Mouse (Mus musculus): Measurements from ENCODE around the gene Mrps7. TPM values are rescaled to one million over a fixed set of nuclear protein-coding genes. Genes with fewer than 3 reads are reported as not detected.

Gene Mrps7
- total RNA-seq, 1 experiment from 2014 or later = 89.3 TPM

DNA sequence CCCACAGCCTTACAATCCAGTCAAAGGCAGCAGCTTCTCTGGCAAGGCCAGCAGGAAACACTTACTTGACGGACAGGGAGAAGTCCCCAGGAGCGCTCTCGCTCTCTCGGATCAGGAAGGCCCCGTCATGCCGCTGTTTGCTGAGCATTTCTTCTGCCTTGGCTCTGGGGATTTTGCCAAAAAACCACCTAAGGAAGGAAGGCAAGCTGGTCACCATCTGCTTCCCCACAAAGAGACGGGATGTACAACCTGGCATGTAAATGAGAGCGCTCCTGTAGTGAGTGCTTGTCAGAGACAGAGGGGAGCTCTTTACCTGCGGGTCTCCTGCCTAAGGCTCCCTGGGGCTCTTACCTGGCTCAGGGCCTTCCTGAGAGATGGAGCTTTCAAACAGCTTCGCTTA lies 46.0 kb downstream of the Mrps7 start:
- no peak for DNase-seq

DNA sequence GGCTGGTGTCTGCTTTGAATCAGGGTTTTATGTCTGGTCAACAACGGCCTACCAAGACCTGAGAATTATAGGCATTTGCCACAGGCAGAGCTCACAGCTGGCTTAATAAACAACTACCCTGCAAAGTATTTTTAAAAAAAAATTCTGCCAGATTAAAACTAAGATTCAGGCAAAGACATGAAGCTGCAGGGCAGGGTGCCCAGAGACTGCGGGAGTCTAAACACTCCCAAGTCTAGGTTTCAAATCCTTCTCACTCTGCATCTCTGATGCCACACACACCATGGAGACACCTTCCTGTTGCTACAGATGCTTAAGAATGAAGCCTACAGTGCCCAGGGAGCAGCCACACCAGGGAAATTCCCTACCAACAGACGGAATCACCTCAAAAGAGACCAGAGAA lies 48.0 kb downstream of the Mrps7 start:
- no peak for DNase-seq

DNA sequence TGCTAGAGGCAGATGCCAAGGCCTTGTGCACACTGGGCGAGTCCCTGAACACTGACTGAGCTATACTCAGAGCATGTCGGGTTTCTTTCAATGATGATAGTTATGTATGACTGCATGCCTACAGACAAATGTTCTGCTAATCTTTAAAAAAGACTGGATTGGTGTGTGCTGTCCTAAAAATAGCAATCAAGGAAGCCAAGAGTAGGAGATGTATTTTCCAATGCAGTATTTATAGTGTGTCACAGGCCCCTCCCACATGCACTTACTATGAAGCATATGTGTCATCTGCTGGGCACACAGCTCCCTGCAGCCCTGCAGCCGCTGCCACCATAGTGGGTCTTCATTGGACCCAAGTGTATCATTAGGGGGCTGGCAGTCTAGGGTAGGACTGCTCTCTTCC lies 49.5 kb downstream of the Mrps7 start:
- no peak for DNase-seq

DNA sequence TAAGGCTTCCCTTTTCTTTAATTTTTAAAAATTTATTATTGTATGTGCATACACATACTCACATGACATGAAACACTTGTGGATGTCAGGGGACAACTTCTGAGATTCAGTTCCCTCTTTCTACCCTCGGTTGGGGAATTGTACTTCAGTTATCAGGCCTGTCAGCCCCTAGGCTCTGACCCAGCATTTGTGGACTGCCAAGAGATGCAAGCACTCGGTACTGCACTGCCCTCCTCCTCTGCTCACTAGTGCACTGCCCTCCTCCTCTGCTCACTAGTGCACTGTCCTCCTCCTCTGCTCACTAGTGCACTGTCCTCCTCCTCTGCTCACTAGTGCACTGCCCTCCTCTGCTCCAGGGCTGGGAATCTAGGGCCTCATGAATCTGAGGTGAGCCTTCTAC lies 50.4 kb downstream of the Mrps7 start:
- no peak for DNase-seq

Other genes starting within 250 kb of the Mrps7 start
- 13.2 and 14.8 TPM in 2 replicates for gene Hid1, start 236.2 kb upstream of the Mrps7 start, total RNA-seq (2021)
- 59.1 and 82.5 TPM in 2 replicates for gene Cdr2l, start 222.0 kb upstream of the Mrps7 start, total RNA-seq (2021)
- 140 and 153 TPM in 2 replicates for gene Mrpl58, start 200.2 kb upstream of the Mrps7 start, total RNA-seq (2021)
- gene Atp5h, start 184.0 kb upstream of the Mrps7 start, total RNA-seq (2021) = 518 and 521 TPM in 2 replicates
- 59.9 and 72.4 TPM in 2 replicates for gene Kctd2, start 183.8 kb upstream of the Mrps7 start, total RNA-seq (2021)
- gene Trim80, start 163.4 kb upstream of the Mrps7 start, total RNA-seq (2021) = 0.21 TPM in 1 of 2 replicates, not detected in the other
- gene Slc16a5, start 141.5 kb upstream of the Mrps7 start, total RNA-seq (2021) = not detected in 2 replicates
- gene Armc7, start 128.3 kb upstream of the Mrps7 start, total RNA-seq (2021) = 11.4 and 11.5 TPM in 2 replicates
- gene Nt5c, start 112.1 kb upstream of the Mrps7 start, total RNA-seq (2021) = 131 and 151 TPM in 2 replicates
- 91.7 and 92.8 TPM in 2 replicates for gene Jpt1, start 89.5 kb upstream of the Mrps7 start, total RNA-seq (2021)
- 254 and 263 TPM in 2 replicates for gene Sumo2, start 67.6 kb upstream of the Mrps7 start, total RNA-seq (2021)
- 54.0 and 60.7 TPM in 2 replicates for gene Nup85, start 39.5 kb upstream of the Mrps7 start, total RNA-seq (2021)
- 25.4 and 31.1 TPM in 2 replicates for gene Gga3, start 126 bp downstream of the Mrps7 start, total RNA-seq (2021)
- gene Mif4gd, start 9.0 kb downstream of the Mrps7 start, total RNA-seq (2021) = 135 and 205 TPM in 2 replicates
- 107 and 114 TPM in 2 replicates for gene Slc25a19, start 24.4 kb downstream of the Mrps7 start, total RNA-seq (2021)
- gene Grb2, start 104.7 kb downstream of the Mrps7 start, total RNA-seq (2021) = 109 and 166 TPM in 2 replicates
- gene Tmem94, start 161.5 kb downstream of the Mrps7 start, total RNA-seq (2021) = 80.9 and 114 TPM in 2 replicates
- 56.2 and 73.4 TPM in 2 replicates for gene Caskin2, start 209.7 kb downstream of the Mrps7 start, total RNA-seq (2021)
- gene Tsen54, start 210.8 kb downstream of the Mrps7 start, total RNA-seq (2021) = 20.7 and 27.4 TPM in 2 replicates
- 8.4 and 11.8 TPM in 2 replicates for gene Llgl2, start 220.1 kb downstream of the Mrps7 start, total RNA-seq (2021)